Mouse (Mus musculus) midbrain, embryonic 13.5 days (tissue): ENCODE measurements at regions not wholly inside any gene's neighbourhood (a gene's known extent, or its start where the extent isn't known, plus 50 kb on each side); places are given as distances from the start of the nearest gene placed in this dataset.
A peak's percentile ranks its signal among the peaks of the same experiment; 100 is the strongest.

Source experiments
- ATAC-seq: fragments of 200-750 bp; cut with Nextera tagmentation; 2 replicates; pipeline ENCODE4 v1.8.0; 2017; ENCODE audit warnings: mild to moderate bottlenecking, moderate TSS enrichment, moderate library complexity
- H3K27ac ChIP-seq: fragments of 300-500 bp; sonication (generic); 2 replicates; pipeline ENCODE4 v1.5.1; 2015; ENCODE audit warnings: inconsistent platforms, mild to moderate bottlenecking, moderate library complexity
- H3K27me3 ChIP-seq: fragments of 300-500 bp; sonication (generic); 2 replicates; pipeline ENCODE4 v1.6.1; 2015; ENCODE audit warnings: mild to moderate bottlenecking, inconsistent platforms
- H3K36me3 ChIP-seq: fragments of 300-500 bp; sonication (generic); 2 replicates; pipeline ENCODE4 v1.6.1; 2015; ENCODE audit warnings: mild to moderate bottlenecking, inconsistent platforms
- H3K4me1 ChIP-seq: fragments of 300-500 bp; sonication (generic); replicated peaks from 2 replicates; pipeline ENCODE4 v1.6.1; 2015; ENCODE audit warnings: inconsistent platforms
- H3K4me2 ChIP-seq: fragments of 300-500 bp; sonication (generic); replicated peaks from 2 replicates; pipeline ENCODE4 v1.6.1; 2015; ENCODE audit warnings: moderate library complexity, mild to moderate bottlenecking, inconsistent platforms
- H3K4me3 ChIP-seq: fragments of 300-500 bp; sonication (generic); replicated peaks from 2 replicates; pipeline ENCODE4 v1.5.1; 2015; ENCODE audit warnings: mild to moderate bottlenecking, inconsistent platforms
- H3K9ac ChIP-seq: fragments of 300-500 bp; sonication (generic); replicated peaks from 2 replicates; pipeline ENCODE4 v1.6.1; 2015; ENCODE audit warnings: mild to moderate bottlenecking, inconsistent platforms
- H3K9me3 ChIP-seq: fragments of 300-500 bp; sonication (generic); 2 replicates; pipeline ENCODE4 v1.6.1; 2016; ENCODE audit warnings: mild to moderate bottlenecking, inconsistent platforms
- WGBS: fragments of 180-500 bp; shearing (Covaris S2); methylation state at CpG from one replicate; pipeline ENCODE4 v1.1.7; 2015; 5-methylcytosine and 5-hydroxymethylcytosine counted together

- Histone ChIP-seq H3K9ac (no peak overlapping the region), H3K36me3 (no peaks in the 10 kb centered on the region), H3K27ac (no peak overlapping the region), H3K4me3 (no peak overlapping the region), H3K4me1 (no peaks in the 10 kb centered on the region), H3K4me2 (no peak overlapping the region), H3K9me3 (no peaks in the 10 kb centered on the region), H3K27me3 (no peaks in the 10 kb centered on the region)
- no peak for ATAC-seq
- 90% methylated on average over 5 of the region's 5 CpGs for WGBS
Observed at GRCm38 (mm10) chr11:71912626-71913025, 124.7 kb downstream of the Aipl1 start.

- no peak overlapping the region for H3K9ac ChIP-seq
- H3K36me3 ChIP-seq = no peaks in the 10 kb centered on the region
- H3K9me3 ChIP-seq = no peaks in the 10 kb centered on the region
- H3K27me3 ChIP-seq = no peaks in the 10 kb centered on the region
- H3K4me3 ChIP-seq = no peak overlapping the region
- H3K27ac ChIP-seq = no peak overlapping the region
- no peak for ATAC-seq
- WGBS = 87% methylated on average over 5 of the region's 5 CpGs
- H3K4me1 ChIP-seq = no peaks in the 10 kb centered on the region
- H3K4me2 ChIP-seq = no peak overlapping the region
Observed at GRCm38 (mm10) chr11:71911284-71911683, 126.0 kb downstream of the Aipl1 start.

GRCm38 (mm10) chr11:71908616-71909015 lies 128.7 kb downstream of the Aipl1 start:
- H3K27ac ChIP-seq = no peak overlapping the region
- ATAC-seq = no peak
- 25% methylated on average over 7 of the region's 7 CpGs for WGBS

GRCm38 (mm10) chr11:71903020-71903410 lies 134.3 kb downstream of the Aipl1 start:
- H3K27me3 ChIP-seq = no peaks in the 10 kb centered on the region
- H3K9me3 ChIP-seq = no peaks in the 10 kb centered on the region
- no peaks in the 10 kb centered on the region for H3K36me3 ChIP-seq
- WGBS = 43% methylated on average over 2 of the region's 2 CpGs
- peak; percentile 79 for ATAC-seq
- H3K4me3 ChIP-seq = no peak overlapping the region
- H3K4me2 ChIP-seq = no peak overlapping the region
- H3K4me1 ChIP-seq = peaks cover 18% of the 10 kb centered on the region
- H3K9ac ChIP-seq = no peak overlapping the region
- no peak overlapping the region for H3K27ac ChIP-seq

More at GRCm38 (mm10) chr11:71908616-71909015, 128.7 kb downstream of the Aipl1 start:
- no peak overlapping the region for H3K4me3 ChIP-seq
- no peaks in the 10 kb centered on the region for H3K4me1 ChIP-seq
- H3K27me3 ChIP-seq = no peaks in the 10 kb centered on the region
- no peak overlapping the region for H3K4me2 ChIP-seq
- H3K36me3 ChIP-seq = no peaks in the 10 kb centered on the region
- H3K9me3 ChIP-seq = no peaks in the 10 kb centered on the region
- no peak overlapping the region for H3K9ac ChIP-seq

- ATAC-seq = peak; percentile 77
- H3K9ac ChIP-seq = no peak overlapping the region
- H3K4me1 ChIP-seq = peaks cover 18% of the 10 kb centered on the region
- 56% methylated on average over 10 of the region's 10 CpGs for WGBS
- H3K9me3 ChIP-seq = no peaks in the 10 kb centered on the region
- no peak overlapping the region for H3K4me2 ChIP-seq
- H3K36me3 ChIP-seq = no peaks in the 10 kb centered on the region
- no peak overlapping the region for H3K27ac ChIP-seq
- H3K27me3 ChIP-seq = no peaks in the 10 kb centered on the region
- H3K4me3 ChIP-seq = no peak overlapping the region
Observed at GRCm38 (mm10) chr11:71902304-71903019, 134.8 kb downstream of the Aipl1 start.

- no peak for ATAC-seq
- Histone ChIP-seq H3K4me2 (no peak overlapping the region), H3K9ac (no peak overlapping the region), H3K9me3 (0 out of 2 replicates have a peak, but pooled peaks cover 2% of the 10 kb centered on the region), H3K4me3 (no peak overlapping the region), H3K27me3 (no peaks in the 10 kb centered on the region), H3K36me3 (no peaks in the 10 kb centered on the region), H3K27ac (no peak overlapping the region), H3K4me1 (peaks cover 18% of the 10 kb centered on the region)
Observed at GRCm38 (mm10) chr11:71900816-71901215, 136.5 kb downstream of the Aipl1 start.

- ATAC-seq = no peak
- H3K27ac ChIP-seq = no peak overlapping the region
- 70% methylated on average over 2 of the region's 2 CpGs for WGBS
Observed at GRCm38 (mm10) chr11:71897551-71897950, 139.8 kb downstream of the Aipl1 start.

GRCm38 (mm10) chr11:71897141-71897540 lies 140.2 kb downstream of the Aipl1 start:
- no peaks in the 10 kb centered on the region for H3K27me3 ChIP-seq
- WGBS = 68% methylated on average over 3 of the region's 3 CpGs
- H3K9me3 ChIP-seq = 0 out of 2 replicates have a peak, but pooled peaks cover 2% of the 10 kb centered on the region
- H3K4me1 ChIP-seq = peaks cover 6% of the 10 kb centered on the region
- no peak overlapping the region for H3K9ac ChIP-seq
- no peak overlapping the region for H3K27ac ChIP-seq
- H3K36me3 ChIP-seq = no peaks in the 10 kb centered on the region
- H3K4me3 ChIP-seq = no peak overlapping the region
- no peak for ATAC-seq
- H3K4me2 ChIP-seq = no peak overlapping the region

More at GRCm38 (mm10) chr11:71897551-71897950, 139.8 kb downstream of the Aipl1 start:
- H3K4me1 ChIP-seq = peaks cover 10% of the 10 kb centered on the region
- 0 out of 2 replicates have a peak, but pooled peaks cover 2% of the 10 kb centered on the region for H3K9me3 ChIP-seq
- no peaks in the 10 kb centered on the region for H3K27me3 ChIP-seq
- no peak overlapping the region for H3K4me3 ChIP-seq
- H3K36me3 ChIP-seq = no peaks in the 10 kb centered on the region
- H3K4me2 ChIP-seq = no peak overlapping the region
- H3K9ac ChIP-seq = no peak overlapping the region

- WGBS = 59% methylated on average over 1 of the region's 1 CpGs
- no peaks in the 10 kb centered on the region for H3K27me3 ChIP-seq
- H3K4me3 ChIP-seq = no peak overlapping the region
- no peak overlapping the region for H3K9ac ChIP-seq
- H3K9me3 ChIP-seq = 0 out of 2 replicates have a peak, but pooled peaks cover 2% of the 10 kb centered on the region
- H3K4me2 ChIP-seq = no peak overlapping the region
- ATAC-seq = no peak
- no peaks in the 10 kb centered on the region for H3K36me3 ChIP-seq
- H3K4me1 ChIP-seq = no peaks in the 10 kb centered on the region
- no peak overlapping the region for H3K27ac ChIP-seq
Observed at GRCm38 (mm10) chr11:71891181-71891580, 141.5 kb downstream of the Wscd1 start.

GRCm38 (mm10) chr11:71889161-71889560 lies 139.4 kb downstream of the Wscd1 start:
- Histone ChIP-seq H3K9ac (no peak overlapping the region), H3K4me2 (no peak overlapping the region), H3K36me3 (no peaks in the 10 kb centered on the region), H3K27me3 (no peaks in the 10 kb centered on the region), H3K4me3 (no peak overlapping the region), H3K9me3 (no peaks in the 10 kb centered on the region), H3K27ac (no peak overlapping the region), H3K4me1 (no peaks in the 10 kb centered on the region)
- ATAC-seq = no peak
- 94% methylated on average over 4 of the region's 4 CpGs for WGBS

GRCm38 (mm10) chr11:71887211-71887610 lies 137.5 kb downstream of the Wscd1 start:
- WGBS = 65% methylated on average over 4 of the region's 4 CpGs
- H3K27me3 ChIP-seq = no peaks in the 10 kb centered on the region
- H3K9ac ChIP-seq = no peak overlapping the region
- no peaks in the 10 kb centered on the region for H3K4me1 ChIP-seq
- no peaks in the 10 kb centered on the region for H3K9me3 ChIP-seq
- H3K4me2 ChIP-seq = no peak overlapping the region
- ATAC-seq = no peak
- no peaks in the 10 kb centered on the region for H3K36me3 ChIP-seq
- H3K4me3 ChIP-seq = no peak overlapping the region
- no peak overlapping the region for H3K27ac ChIP-seq

GRCm38 (mm10) chr11:71886771-71887170 lies 137.1 kb downstream of the Wscd1 start:
- Histone ChIP-seq H3K9me3 (no peaks in the 10 kb centered on the region), H3K27ac (no peak overlapping the region), H3K4me2 (no peak overlapping the region), H3K27me3 (no peaks in the 10 kb centered on the region), H3K4me3 (no peak overlapping the region), H3K36me3 (no peaks in the 10 kb centered on the region), H3K9ac (no peak overlapping the region), H3K4me1 (no peaks in the 10 kb centered on the region)
- no peak for ATAC-seq
- WGBS = 85% methylated on average over 4 of the region's 4 CpGs

- WGBS = 83% methylated on average over 6 of the region's 6 CpGs
- H3K27me3 ChIP-seq = no peaks in the 10 kb centered on the region
- H3K9ac ChIP-seq = no peak overlapping the region
- H3K27ac ChIP-seq = no peak overlapping the region
- ATAC-seq = no peak
- H3K4me3 ChIP-seq = no peak overlapping the region
- H3K36me3 ChIP-seq = no peaks in the 10 kb centered on the region
- H3K4me1 ChIP-seq = no peaks in the 10 kb centered on the region
- H3K9me3 ChIP-seq = no peaks in the 10 kb centered on the region
- no peak overlapping the region for H3K4me2 ChIP-seq
Observed at GRCm38 (mm10) chr11:71884861-71885260, 135.1 kb downstream of the Wscd1 start.
